Mouse (Mus musculus) lung, postnatal 4 days (tissue): ENCODE measurements at regions not wholly inside any gene's neighbourhood (a gene's known extent, or its start where the extent isn't known, plus 50 kb on each side); places are given as distances from the start of the nearest gene placed in this dataset.
"Not testable (repeated sequence)": the region's sequence is repeated elsewhere in the genome, so short reads cannot be mapped to it uniquely, and the experiment has no call there.

Experiments used
- DNase-seq, 2 experiments: peaks; one replicate each; pipeline ENCODE4 v3.0.0; 2021

DNA sequence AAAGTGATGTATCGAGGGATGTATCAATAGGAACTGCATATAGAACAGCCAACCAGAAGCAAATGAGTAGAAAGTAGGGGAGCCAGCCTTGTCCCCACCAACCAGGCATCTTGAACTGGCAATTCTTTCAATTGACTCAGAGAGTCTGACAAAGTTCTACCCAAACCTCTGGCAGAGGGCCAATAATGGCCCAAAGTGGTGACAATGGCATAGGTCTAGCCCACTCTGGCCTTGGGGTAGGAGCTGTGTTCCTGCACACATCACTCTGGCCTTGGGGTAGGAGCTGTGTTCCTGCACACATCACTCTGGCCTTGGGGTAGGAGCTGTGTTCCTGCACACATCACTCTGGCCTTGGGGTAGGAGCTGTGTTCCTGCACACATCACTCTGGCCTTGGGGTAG, 373.5 kb downstream of the Tcerg1l start:
- not testable (repeated sequence) for DNase-seq

DNA sequence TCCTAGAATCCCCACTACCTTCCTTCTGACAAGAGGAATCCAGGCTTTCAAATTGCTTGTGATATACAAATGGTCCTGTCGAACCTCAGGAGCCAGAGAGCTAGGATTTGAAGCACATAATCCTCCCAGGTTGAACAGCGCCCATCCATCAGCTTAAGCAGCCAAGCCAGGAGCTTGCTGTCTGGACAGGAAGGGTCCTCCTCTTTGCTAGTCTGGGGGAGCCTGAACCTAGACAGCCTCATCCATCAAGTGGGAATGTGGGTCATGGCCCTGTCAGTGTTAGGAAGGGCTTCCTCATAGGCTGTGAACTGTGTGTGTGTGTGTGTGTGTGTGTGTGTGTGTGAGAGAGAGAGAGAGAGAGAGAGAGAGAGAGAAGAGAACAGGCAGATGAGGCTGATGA, 345.8 kb downstream of the Tcerg1l start:
- no peak for DNase-seq

DNA sequence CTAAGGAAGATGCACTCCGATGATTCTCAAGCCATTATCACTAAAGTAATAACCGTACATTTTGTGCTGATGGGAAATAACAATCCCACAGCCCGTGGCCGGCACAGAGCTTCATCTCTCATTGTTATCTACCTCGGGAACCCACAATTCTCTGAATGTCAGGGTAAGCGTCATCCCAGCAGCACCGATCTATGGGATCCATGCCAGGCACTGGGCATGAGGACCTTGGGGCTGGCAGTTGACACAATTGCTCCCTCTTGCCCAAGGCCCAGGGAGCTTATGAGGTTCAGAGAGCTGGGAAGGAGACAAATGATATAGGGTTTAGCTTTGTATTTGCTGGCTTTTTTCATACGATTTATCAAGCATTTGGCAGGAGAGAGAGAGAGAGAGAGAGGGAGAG, 342.8 kb downstream of the Tcerg1l start:
- no peak for DNase-seq

DNA sequence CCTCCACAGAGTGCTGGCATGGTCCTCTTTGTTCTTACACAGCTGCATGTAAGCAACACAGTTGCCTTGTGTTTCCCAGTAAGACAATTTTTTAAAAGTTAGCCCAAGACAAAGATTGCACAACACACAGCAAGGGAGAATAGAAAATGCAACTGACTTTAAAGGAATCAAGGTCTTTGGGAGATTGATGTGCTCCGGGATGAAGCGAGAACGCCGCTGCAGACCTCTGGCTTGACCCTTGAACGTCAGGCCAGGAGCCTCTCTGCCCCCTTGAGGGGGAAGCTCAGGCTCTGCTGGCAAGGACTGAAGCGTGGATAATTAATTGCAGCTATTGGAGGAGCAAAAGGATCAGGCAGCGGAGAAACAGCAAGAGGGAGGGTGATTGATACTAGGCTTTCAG, 336.4 kb downstream of the Tcerg1l start:
- no peak for DNase-seq

DNA sequence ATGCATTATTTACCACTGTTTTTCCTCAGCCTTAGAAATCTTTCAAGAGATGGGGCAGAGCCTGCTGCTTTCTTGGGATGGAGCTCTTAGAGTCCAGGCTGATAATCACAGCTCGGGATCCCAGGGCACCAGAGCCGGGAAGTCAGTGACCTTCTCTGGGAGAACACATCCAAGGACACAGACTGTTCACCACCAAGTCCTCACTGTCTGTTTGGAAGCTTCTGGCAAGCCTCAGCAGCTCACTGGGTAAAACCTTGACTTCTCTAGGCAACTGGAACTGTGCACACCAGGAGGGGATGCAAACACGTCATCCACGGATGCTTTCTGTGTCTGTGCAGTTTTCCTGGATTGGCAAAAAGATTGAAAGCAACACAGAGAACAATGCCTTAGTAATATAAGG, 330.6 kb downstream of the Tcerg1l start:
- DNase-seq = no peak

DNA sequence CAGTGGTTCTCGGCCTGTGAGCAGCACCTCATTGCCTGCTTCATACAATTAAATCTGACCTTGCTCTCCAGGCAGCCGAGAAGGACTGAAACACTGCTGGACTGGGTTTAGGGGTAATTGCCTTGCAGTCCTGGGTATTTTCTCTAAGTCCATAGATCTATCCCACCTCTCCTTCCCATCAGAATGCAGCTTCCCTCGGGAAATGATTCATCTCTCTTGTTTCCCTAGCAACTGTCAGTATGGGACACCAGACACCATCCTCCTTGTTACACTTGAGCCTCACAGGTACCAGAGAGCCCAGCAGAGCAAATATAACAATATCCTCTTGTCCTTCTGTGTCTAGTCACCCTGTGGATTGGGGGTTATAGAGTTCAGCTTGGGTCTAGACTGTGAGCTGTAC, 322.3 kb downstream of the Tcerg1l start:
- DNase-seq = no peak

DNA sequence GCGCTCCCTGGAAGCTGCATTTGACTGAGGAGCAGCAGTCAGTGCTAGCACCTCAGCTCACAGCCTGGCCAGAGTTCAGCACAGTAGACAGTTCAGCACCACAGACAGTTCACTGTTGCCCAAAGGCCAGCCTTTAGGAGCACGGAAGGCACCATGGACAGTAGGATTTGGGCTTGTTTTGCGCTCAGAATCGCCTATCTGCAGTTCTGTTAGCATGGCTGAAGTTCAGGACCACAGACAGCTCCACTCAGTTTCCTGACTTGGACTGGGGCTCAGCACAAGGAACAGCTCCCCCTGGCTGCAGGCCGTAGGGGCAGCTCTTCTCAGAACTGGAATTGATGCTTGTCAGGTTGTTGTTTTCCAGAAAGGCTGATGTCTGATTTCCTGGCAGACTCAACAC, 313.6 kb downstream of the Tcerg1l start:
- DNase-seq = peak; percentile 84 to 88

DNA sequence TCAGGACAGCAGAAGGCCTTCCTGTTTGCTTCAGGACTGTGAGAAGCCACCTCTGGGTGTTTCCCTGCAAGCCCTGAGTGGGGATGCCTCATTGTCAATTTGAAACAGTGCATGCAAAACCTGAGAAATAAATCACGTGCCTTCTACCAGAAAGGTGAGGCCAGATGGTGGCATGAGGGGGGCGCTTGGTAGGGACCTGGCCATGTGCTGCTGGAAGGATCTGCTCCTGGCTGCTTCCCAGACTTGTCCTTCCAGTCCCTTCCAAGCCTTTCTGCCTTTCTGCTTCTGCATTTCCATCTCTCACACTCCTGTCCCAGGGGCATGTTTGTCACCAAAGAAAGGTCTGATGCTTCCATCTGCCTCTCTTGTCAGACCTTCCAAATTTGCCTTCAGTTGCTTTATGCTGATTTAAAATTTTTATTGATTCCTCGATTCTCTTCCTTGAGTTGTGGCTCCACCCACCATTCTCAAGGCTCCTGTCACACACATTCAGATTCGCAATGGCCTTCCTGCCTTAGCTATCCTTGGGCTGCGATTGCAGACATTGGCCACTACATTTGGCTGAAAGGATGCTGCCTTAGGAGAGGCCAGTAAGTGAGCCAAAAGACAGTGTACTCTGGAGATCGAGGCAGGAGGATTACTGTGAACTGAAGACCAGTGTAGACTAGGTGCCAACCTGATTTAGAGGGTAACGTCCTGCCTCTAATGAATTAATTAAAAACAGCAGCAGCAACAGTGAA, 289.9 kb downstream of the Tcerg1l start:
- no peak for DNase-seq

DNA sequence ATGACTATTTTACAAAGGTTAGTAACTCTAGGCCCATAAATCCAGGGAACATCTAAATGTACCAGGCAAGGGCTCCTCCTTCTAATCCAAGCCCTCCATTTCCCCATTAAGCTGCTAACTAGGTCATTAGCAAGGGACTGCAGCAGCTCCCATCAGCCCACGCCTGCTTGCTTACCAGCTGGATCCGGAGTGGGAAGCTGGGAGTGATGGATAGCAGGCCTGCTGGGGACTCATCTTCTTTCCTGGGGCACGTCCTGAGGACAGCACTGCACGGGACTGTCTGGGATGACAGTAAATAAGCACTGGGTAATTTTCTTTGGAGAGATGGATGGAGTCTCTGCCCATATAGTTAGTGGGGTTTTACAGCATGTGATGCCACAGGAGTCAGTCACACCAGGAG, 276.0 kb downstream of the Tcerg1l start:
- DNase-seq = no peak

DNA sequence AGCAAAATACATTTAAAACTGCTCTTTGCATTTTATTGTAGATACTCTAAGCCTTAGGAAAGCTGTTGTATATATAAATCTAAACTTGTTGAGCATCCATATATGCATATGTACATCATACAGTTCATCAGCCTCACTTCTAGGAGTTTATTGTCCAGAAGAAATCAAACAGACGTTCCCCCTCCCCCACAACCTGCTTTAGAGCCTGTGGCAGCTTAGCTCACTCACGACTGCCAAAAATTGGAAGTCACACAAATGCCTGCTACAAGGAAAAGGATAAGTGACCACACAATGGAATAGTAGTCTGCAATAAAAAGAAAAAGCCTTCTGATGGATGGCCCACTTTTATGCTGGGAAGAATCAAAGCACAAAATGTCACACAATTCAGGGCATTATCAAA, 267.8 kb downstream of the Tcerg1l start:
- no peak for DNase-seq

DNA sequence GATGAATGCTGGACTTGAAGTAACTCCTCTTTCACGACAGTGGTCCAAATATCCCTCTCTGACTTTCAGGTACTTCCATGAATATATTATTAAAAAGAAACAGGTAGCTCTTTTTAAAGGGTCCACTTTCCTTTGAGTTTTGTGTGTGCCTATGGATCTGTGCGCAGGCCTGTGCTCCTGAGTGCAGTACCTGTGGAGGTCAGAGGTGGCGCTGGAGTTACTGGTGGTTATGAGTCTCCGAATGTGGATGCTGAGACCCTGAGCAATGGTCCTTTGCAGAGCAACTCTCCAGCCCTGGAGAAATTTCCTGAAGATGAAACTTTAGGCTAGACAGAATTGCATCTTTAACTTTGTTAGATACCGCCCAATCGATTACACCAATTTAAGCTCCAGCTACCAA, 264.1 kb downstream of the Tcerg1l start:
- no peak for DNase-seq

DNA sequence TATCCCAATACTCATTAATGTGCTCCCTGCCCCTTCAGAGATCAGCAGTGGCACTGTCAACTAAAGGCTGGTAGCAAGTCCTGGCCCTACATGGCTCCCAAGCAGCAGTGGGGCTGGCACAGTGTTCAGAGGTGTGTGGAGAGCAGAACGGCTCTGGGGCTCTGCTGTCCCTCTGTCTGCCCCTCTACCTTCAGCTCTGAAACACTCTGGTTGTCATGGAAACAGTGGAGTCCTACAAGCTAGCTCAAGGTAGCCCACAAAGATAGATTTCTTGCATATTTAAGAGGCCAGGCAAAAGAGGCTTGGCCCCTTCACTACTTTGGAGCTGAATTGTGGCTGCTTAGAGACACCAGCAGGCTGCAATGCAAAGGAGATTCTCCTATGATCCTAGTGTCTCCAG, 259.6 kb downstream of the Tcerg1l start:
- no peak for DNase-seq

DNA sequence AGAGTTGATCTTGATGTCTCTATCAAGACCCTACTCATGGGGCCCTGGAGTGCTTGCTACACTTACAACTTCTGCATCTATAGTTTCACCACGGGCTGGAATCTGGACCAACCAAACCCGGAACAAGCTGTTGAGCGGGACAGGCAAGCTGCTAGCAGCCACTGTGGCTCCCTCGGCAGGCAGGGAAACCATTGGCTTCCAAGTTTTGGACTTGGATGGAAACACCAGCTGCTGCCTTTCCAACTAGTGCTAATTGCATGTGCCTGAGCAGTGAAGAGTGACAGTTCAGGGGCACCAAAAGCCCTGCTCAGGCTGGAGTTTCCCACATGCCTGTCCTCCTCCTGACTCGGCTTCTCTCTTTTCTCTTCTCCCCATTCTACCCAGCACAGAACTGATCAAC, 257.8 kb downstream of the Tcerg1l start:
- DNase-seq = no peak

DNA sequence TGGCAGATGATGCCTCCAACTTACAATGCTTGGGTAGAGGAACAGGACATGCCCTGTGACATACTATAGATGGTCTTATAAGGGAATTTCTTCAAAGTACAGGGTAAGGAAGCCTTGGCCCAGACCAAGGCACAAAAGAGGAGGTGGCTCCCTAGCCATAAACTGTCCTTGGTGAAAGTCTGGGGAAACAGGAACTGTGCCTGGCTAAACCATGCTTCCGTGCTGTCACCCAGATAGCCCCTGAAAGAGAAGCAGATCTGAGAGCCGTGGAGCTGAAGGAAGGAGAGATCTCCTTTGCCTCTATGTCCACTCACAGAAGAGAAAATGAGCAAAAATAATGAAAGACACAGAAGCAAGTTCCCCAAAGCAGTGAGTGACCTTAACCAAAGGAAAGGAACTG, 248.0 kb downstream of the Tcerg1l start:
- DNase-seq = no peak

DNA sequence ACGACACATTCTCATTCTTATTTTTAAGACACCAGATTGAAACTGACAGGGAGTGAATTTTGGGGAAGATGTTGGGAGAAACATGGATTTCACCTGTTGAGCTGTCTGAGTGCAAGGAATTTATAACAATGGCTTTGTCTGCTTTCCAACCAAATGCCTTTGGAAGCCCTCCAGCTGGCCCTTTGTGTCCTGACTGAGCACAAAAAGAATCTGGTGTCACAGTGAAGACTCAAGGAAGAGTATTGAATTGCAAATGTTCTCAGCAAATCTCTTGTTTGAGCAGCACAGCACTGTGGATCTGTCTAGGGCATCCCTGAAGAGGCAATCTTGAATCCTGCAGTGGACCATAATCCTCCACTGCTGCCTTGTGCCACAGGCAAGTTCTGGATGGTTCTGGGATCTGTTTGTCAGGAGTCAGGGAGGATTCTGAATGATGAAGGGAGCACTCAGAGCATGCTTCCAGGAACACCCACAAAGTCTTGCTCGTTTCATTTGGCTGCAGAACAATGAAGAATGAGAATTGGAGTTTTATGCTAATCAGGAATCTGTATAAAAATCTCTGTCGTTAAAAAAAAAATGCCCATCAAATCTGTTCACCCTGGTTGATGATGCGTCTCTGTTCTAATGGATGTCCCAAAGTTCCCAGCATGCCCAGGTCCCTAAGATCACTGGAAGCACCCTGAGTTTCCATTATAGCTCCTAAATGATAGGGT, 243.9 kb downstream of the Tcerg1l start:
- no peak for DNase-seq
